Mouse (Mus musculus) lung, adult 2 months (tissue): Measurements from ENCODE around the gene Nab1.

Source experiments
- CTCF ChIP-seq: fragments of 200-500 bp; IDR thresholded peaks from 2 replicates; pipeline ENCODE4 v1.5.1; 2011; ENCODE audit warnings: mild to moderate bottlenecking, low read length, control low read depth; ENCODE audit not compliant: insufficient read depth
- POLR2A ChIP-seq: fragments of 200-500 bp; IDR thresholded peaks from 2 replicates; pipeline ENCODE4 v1.6.1; 2011; ENCODE audit warnings: low read depth, mild to moderate bottlenecking, control low read depth, low read length, borderline replicate concordance; ENCODE audit errors: extremely low read depth

GRCm38 (mm10) chr1:52454509-52455001, 45.9 kb downstream of the Nab1 start:
- TF ChIP-seq CTCF, result no peak
- TF ChIP-seq POLR2A, result no peak
